Mouse (Mus musculus): ENCODE data around the gene Svs5.

Svs5 gene

DNA sequence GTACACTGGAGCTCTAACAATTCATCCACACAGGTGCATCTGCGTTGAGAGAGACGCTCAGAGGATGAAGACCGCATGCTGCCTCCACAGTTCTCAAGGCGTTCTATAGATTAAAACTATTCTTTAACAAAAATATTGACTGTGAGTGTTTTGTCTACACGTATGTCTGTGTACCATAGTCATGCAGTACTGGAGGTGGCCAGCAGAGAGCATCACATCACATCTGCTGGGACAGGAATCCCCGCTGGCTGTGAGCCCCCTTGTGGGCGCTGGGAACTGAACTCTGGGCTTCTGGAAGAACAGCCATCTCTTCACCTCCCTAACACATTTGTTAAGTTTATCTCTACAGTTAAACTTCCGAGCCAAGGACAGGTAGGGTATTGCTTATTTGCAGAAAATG lies 49.2 kb downstream of the Svs5 start:
- peak; percentile 20 for DNase-seq

GRCm38 (mm10) chr2:164382971-164383370 lies 50.4 kb downstream of the Svs5 start:
- DNase-seq: no peak

Data from thymus, postnatal 25 days (tissue).